Mouse (Mus musculus) neural tube, postnatal 0 days (tissue): ENCODE measurements around the gene Myo1a. TPM values are rescaled to one million over a fixed set of nuclear protein-coding genes. Genes with fewer than 3 reads are reported as not detected.

Experiments used
- polyA plus RNA-seq: library from polyadenylated mRNA; unstranded; fragments of >200 nt; fragmentation: Nextera tagmentation; extraction: Ambion mirVana; gene quantifications from 2 replicates; pipeline ENCODE4 v1.2.1, GENCODE M21; 2015

Gene Myo1a
- 0.55 and 1.2 TPM in 2 replicates for polyA plus RNA-seq

DNA sequence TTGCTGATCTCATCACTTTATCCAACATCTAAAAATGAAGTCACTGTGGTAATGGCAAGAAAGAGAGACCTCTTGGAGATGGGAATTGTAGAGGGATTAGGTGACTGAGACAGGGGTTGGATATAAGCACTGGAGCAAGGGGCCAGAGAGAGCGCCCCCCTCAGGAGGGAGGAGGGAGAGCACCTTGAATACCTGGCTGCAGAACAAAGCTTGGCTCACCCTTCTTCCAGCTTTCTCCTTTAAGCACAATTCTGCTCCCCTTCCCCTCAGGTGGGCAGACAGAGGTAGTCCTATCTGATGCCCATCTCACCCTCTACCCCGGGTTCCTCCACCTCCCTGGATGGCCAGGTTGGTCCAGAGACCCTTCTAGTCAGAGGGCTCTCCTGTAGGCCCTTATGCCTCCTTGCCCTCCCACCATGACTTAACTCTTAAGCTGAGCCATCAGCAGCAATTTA is at the start of gene Myo1a:
Gene Myo1a (plus strand): TSS at position 405 of the 455 bp plus-strand sequence.

DNA sequence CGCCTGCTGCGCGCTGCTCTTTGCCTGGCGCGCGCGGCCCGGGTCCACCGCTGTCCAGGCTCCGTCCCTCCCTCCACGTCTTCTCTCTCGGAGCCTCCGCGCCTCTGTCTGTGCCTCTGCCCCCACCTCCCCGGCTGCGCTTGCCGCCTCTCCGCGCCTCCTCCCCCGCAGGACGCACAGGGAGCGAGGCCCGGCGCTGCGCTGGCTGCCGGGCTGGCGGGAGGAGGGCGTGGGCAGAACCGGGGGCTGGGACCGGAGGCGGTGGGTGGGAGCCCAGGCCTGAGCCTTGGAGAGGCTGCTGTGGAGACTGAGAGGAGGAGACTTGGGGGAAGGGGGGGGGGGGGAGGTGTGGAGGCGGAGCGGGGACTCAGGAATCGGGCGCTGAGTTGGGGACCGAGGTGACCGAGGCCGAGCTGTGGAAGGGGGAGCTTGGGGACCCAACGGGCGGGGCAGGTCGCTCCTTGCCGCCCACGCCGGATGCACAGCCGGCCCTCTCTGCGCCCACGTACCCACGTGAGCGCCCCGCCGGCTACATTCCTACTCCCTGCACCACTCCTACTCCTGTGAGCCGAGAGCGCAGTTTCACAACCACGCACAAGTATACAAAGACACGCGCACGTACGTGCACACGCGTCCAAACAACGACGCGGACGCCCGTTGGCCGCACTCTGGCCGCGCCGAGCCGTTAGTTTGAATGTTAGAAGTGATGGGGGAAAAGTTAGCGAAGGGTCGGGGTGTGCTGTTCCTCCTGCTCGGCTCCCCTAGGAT is 38.3 kb upstream of the Myo1a start, which contains the start of gene Nemp1:
Gene Nemp1 (plus strand): TSS at position 401 of the 768 bp plus-strand sequence.

DNA sequence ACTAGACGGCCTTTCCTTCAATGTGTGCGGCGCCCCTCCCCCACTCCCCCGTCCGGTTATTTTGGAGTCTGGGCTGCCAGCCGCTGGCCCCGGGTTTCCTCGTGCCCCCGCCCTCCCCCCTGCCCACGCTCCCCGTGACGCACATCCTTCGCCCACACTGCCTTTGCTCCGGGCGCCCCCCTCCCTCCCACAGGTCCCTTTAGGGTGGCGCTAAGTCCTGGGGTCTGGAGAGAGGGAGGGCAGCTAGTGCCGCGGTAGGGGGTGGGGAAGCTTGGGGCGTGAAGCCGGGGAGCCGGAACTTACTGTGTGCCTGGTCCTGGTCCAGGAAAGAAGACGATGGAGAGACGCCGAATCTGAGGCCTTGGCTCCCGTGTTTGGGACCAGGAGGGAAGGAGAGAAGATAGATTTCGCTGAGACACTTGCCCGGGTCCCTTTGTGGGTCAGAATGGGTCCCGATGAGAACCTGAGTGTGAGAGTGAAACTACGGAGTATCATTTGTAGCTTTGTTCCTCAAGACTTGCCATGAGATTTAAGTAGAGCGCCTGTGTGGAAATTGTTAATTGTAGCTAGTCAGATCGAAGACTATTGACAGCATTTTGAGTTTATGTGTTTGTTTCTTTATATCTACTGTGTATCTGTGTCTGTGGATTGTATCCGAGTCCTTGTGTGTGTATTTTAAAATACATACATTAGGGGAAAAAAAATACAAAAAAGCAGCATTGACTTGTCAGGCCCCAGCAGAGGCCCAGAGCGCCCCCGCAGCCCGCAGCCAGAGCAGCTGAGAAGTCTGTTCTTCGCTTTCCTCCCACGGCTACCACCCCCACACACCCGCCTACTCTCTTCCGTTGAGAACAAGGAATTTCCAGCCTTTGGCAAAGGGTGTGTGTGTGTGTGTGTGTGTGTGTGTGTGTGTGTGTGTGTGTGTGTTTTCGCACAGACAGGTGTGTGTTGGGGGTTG is 36.6 kb upstream of the Myo1a start, which contains the start of gene Nab2:
Gene Nab2 (minus strand): TSS at position 476 of the 958 bp plus-strand sequence.

DNA sequence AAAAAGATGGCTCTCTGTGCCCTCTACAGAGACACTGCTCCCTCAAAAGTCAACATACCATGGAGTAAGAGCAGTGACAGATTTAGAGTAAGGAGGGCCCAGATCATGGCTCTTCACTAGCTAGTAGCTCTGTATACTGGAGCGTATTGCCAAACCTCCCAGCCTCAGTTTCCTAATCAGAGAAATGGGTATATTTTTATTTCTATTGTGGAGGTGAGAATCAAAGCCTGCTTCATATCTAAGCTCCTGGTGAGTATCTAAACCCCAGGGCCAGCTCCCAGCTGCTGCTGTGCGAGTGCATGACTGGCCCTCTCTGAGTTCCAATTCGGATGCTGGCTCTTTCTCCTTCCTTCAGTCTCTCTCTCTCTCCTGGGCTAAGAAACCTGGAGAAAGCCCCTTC is 19.2 kb downstream of the Myo1a start, which contains the start of gene Tac2:
Gene Tac2 (plus strand): TSS at position 301 of the 400 bp plus-strand sequence.

DNA sequence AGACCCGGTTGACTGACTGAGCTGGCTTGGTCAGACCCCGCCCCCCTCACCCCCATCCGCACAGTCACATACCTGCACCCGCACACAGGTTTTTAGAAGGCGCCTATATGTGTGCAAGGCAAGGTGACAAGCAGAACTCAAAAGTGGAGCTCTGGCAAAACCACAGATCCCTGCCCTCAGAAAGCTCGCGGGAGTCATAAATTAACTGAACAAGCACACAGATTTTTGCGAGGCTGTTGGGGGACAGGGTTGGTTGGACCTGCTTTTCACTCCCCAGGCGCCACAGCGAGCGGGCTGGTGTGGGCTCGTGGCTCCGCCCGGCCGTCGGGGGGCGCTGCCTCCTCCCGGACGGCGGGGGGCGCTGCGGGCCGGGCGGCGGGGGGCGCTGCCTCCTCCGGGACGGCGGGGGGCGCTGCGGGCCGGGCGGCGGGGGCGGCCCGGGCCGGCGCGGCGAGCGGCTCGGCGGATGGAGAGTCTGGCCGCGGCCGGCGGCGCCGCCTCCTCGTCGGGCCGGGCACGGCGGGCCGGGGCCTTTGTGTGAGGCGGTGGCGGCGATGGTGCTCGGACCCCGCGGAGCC is 34.2 kb downstream of the Myo1a start, which contains the start of gene Zbtb39:
Gene Zbtb39 (plus strand): TSS at position 456 of the 578 bp plus-strand sequence.

DNA sequence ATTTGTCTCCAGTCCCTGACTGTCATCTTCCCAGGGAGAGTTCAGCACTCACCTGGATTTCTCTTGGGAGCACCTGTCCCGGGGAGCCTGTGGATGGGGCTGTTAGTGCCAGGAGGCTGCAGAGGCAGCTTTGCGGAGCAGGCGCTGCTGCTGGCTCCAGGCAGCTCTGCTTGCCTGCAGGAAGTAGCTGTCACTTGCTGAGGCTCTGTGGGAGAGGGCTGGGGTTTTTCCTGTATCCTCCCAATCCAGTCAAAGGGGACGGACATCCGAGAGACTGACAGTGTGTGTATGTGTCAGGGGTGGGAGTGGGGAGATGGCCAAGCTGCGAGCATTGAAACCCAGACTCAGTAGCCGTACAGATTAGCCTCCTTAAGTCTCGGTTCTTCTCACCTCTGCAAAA is 46.6 kb downstream of the Myo1a start, which contains the start of gene Gpr182:
Gene Gpr182 (minus strand): TSS at position 185 of the 400 bp plus-strand sequence.

DNA sequence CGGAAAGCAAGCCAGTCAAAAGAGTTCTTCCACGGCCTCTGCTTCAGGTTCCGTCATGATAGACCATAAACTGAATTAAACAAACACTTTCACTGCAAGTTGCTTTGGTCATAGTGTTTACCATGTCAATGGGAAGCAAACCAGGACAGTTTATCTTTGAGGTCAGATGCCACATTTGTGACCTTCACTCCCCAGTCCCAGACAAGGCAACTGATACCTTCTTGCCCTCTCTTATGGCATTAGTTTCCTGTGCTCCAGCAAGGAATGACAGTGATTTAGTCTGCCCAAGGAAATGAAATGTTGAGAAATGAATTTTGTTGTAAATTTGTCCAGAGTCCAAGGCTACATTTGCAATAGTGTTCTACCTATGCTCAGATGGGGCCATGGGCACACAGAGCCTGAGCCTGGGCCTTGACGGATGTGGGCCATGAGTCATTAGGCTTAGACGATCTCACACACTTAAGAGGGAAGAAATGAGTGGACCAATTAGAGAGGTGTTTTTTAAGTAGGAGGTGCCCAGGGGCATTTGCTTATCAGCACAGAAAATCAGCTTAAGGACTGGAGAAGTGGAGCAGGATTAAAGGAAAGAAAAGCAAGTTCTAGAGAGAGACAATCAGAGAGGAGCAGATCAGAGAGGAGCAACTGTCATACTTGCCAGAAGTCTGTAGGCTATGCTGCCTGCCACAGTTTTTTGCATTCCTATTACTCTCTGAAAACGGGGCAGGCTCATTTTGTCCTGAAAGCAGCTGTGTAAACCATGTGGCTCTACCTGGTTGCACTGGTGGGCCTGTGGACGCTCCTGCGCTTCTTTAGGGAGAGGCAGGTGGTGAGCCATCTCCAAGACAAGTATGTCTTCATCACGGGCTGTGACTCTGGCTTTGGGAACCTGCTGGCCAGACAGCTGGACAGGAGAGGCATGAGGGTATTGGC is 54.5 kb downstream of the Myo1a start, which contains the start of the genes Rdh1 and Rdh16f1:
Gene Rdh1 (plus strand): TSS at position 541 of the 930 bp plus-strand sequence.
Gene Rdh16f1 (plus strand): TSS at position 607 of the 930 bp plus-strand sequence.

Other genes with a start within 250 kb of the Myo1a start
- gene Stac3, start 203.5 kb upstream of the Myo1a start, polyA plus RNA-seq: 0.76 and 1.5 TPM in 2 replicates
- gene Ndufa4l2, start 190.2 kb upstream of the Myo1a start, polyA plus RNA-seq: 13.7 and 15.6 TPM in 2 replicates
- 41.3 and 47.0 TPM in 2 replicates for gene Shmt2, start 182.7 kb upstream of the Myo1a start, polyA plus RNA-seq
- 92.7 and 112 TPM in 2 replicates for gene Nxph4, start 170.6 kb upstream of the Myo1a start, polyA plus RNA-seq
- 85.8 and 109 TPM in 2 replicates for gene Lrp1, start 84.0 kb upstream of the Myo1a start, polyA plus RNA-seq
- gene Stat6, start 62.2 kb upstream of the Myo1a start, polyA plus RNA-seq: 4.7 and 4.8 TPM in 2 replicates
- 2.5 and 3.2 TPM in 2 replicates for gene Nemp1, start 38.3 kb upstream of the Myo1a start, polyA plus RNA-seq
- gene Nab2, start 36.6 kb upstream of the Myo1a start, polyA plus RNA-seq: 2.9 and 3.3 TPM in 2 replicates
- 7.0 and 8.1 TPM in 2 replicates for gene Tac2, start 19.3 kb downstream of the Myo1a start, polyA plus RNA-seq
- 2.1 and 2.7 TPM in 2 replicates for gene Zbtb39, start 34.4 kb downstream of the Myo1a start, polyA plus RNA-seq
- 1.4 and 2.3 TPM in 2 replicates for gene Gpr182, start 46.6 kb downstream of the Myo1a start, polyA plus RNA-seq
- gene Rdh1, start 54.6 kb downstream of the Myo1a start, polyA plus RNA-seq: 0.05 TPM in 1 of 2 replicates, not detected in the other
- gene Rdh16f1, start 54.6 kb downstream of the Myo1a start, polyA plus RNA-seq: not detected in 2 replicates
- gene Rdh9, start 71.2 kb downstream of the Myo1a start, polyA plus RNA-seq: 0.41 and 0.49 TPM in 2 replicates
- not detected in 2 replicates for gene Rdh16, start 96.0 kb downstream of the Myo1a start, polyA plus RNA-seq
- gene Rdh19, start 144.8 kb downstream of the Myo1a start, polyA plus RNA-seq: not detected in 2 replicates
- gene Rdh16f2, start 161.3 kb downstream of the Myo1a start, polyA plus RNA-seq: not detected in 2 replicates
- gene Rdh7, start 183.6 kb downstream of the Myo1a start, polyA plus RNA-seq: not detected in 2 replicates
- not detected in 2 replicates for gene Sdr9c7, start 193.3 kb downstream of the Myo1a start, polyA plus RNA-seq